Mouse (Mus musculus) heart, embryonic 11.5 days (tissue): ENCODE measurements around the gene Trem2. TPM values are rescaled to one million over a fixed set of nuclear protein-coding genes. Genes with fewer than 3 reads are reported as not detected.
"Not testable (repeated sequence)": the region's sequence is repeated elsewhere in the genome, so short reads cannot be mapped to it uniquely, and the experiment has no call there.

Experiments used
- ATAC-seq: fragments of 200-750 bp; cut with Nextera tagmentation; replicated peaks from 2 replicates; pipeline ENCODE4 v1.8.0; 2017; ENCODE audit warnings: moderate library complexity; ENCODE audit not compliant: insufficient number of reproducible peaks, low FRiP score, low TSS enrichment
- H3K27ac ChIP-seq: fragments of 300-500 bp; sonication (generic); 2 replicates; pipeline ENCODE4 v1.5.1; 2014; ENCODE audit warnings: mild to moderate bottlenecking, low read depth, low read length
- H3K27me3 ChIP-seq: fragments of 300-500 bp; sonication (generic); 2 replicates; pipeline ENCODE4 v1.6.1; 2014; ENCODE audit warnings: mild to moderate bottlenecking, low read length, mixed read lengths; ENCODE audit not compliant: control insufficient read depth, insufficient read depth
- H3K36me3 ChIP-seq: fragments of 300-500 bp; sonication (generic); 2 replicates; pipeline ENCODE4 v1.6.1; 2014; ENCODE audit warnings: mild to moderate bottlenecking, low read length, moderate library complexity, mixed read lengths; ENCODE audit not compliant: control insufficient read depth, insufficient read depth
- H3K4me1 ChIP-seq: fragments of 300-500 bp; sonication (generic); 2 replicates; pipeline ENCODE4 v1.6.1; 2014; ENCODE audit warnings: low read length; ENCODE audit not compliant: control insufficient read depth, insufficient read depth
- H3K4me2 ChIP-seq: fragments of 300-500 bp; sonication (generic); 2 replicates; pipeline ENCODE4 v1.6.1; 2014; ENCODE audit warnings: mild to moderate bottlenecking, moderate library complexity
- H3K4me3 ChIP-seq: fragments of 300-500 bp; sonication (generic); 2 replicates; pipeline ENCODE4 v1.5.1; 2014; ENCODE audit warnings: low read depth, low read length
- H3K9ac ChIP-seq: fragments of 300-500 bp; sonication (generic); 2 replicates; pipeline ENCODE4 v1.6.1; 2014; ENCODE audit warnings: mild to moderate bottlenecking, low read depth, low read length, moderate library complexity
- H3K9me3 ChIP-seq: fragments of 300-500 bp; sonication (generic); replicated peaks from 2 replicates; pipeline ENCODE4 v1.6.1; 2016; ENCODE audit warnings: low read length; ENCODE audit not compliant: control insufficient read depth
- WGBS: fragments of 180-500 bp; shearing (Covaris S2); extraction: QIAGEN DNeasy Blood & Tissue Kit; methylation state at CpG from one replicate; pipeline ENCODE4 v1.1.7; 2014; ENCODE audit not compliant: insufficient replicate concordance; 5-methylcytosine and 5-hydroxymethylcytosine counted together
- polyA plus RNA-seq: library from polyadenylated mRNA; unstranded; fragments of >200 nt; fragmentation: Nextera tagmentation; extraction: Ambion mirVana; gene quantifications from 2 replicates; pipeline ENCODE4 v1.2.1, GENCODE M21; 2014

Trem2 gene
- polyA plus RNA-seq, 1 experiment from 2014 or later = 1.1 TPM

DNA sequence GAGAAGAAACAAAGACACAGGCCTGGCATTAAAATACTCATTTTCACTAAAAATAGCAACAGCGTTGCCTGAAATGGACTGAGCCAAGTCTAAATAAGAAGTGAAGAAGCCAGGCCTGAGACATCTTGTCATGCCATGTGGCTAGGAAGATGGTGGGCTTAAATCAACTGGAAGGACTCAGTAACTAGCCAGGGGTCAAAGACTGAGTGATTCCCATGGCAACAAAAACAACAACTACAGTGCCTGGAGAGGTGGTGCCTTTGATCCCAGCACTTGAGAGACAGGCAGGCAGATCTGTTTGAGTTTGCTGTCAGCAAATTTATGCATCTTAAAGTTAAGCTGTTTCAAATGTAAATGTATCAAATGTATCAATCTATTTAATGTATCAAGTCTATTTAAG is 5.9 kb upstream of the Trem2 start:
- no peak overlapping the region for H3K27ac ChIP-seq
- 75% methylated on average over 1 of the region's 1 CpGs for whole genome bisulfite sequencing
- no peak overlapping the region for H3K9ac ChIP-seq
- no peak for ATAC-seq
- no peaks in the 10 kb centered on the region for H3K36me3 ChIP-seq
- 0 out of 2 replicates have a peak, but pooled peaks cover 2% of the 10 kb centered on the region for H3K4me1 ChIP-seq
- H3K27me3 ChIP-seq = no peaks in the 10 kb centered on the region
- no peak overlapping the region for H3K4me3 ChIP-seq
- H3K4me2 ChIP-seq = no peak overlapping the region
- no peaks in the 10 kb centered on the region for H3K9me3 ChIP-seq

DNA sequence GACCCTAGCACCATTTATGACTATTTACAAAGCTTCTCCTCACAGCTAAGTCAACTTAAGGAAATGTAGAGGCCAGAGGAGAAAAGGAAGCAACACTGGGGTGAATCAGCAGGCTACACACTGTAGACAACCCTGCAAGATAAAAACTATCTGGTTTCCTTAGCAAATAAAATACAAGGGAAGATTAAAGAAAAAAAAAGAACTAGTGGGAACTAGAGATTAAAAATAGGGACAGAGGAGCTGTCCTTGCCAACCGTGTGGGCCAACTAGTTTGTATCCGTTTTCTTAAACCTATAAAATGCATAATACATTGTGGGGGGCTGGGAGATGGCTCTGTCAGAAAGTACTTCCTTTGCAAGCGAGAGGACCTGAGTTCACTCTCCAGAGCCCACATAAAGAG is 4.3 kb upstream of the Trem2 start:
- WGBS = 66% methylated on average over 3 of the region's 3 CpGs
- H3K4me1 ChIP-seq = 0 out of 2 replicates have a peak, but pooled peaks cover 2% of the 10 kb centered on the region
- no peak for ATAC-seq

DNA sequence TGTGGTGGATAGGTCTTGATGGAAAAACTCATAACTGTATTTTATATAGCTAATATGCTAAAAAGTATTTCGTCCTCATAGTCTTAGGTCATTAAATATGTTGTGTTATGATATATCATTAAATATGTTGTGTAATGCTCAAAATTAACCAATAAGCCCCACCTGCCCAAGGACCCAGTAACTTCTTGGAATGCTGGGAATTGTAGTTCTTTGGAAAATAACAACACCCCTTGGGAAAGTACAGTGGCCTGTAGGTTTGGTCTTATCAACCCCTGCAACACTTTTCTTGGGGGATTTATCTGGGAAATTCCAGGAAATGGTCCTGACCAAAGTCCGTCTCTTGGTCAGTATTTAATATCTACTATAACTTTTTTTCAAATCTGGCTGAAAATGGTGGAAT is 3.1 kb upstream of the Trem2 start:
- Histone ChIP-seq H3K4me3 (no peak overlapping the region), H3K9ac (no peak overlapping the region), H3K27ac (no peak overlapping the region), H3K4me2 (no peak overlapping the region), H3K9me3 (no peaks in the 10 kb centered on the region), H3K27me3 (no peaks in the 10 kb centered on the region), H3K36me3 (no peaks in the 10 kb centered on the region), H3K4me1 (0 out of 2 replicates have a peak, but pooled peaks cover 2% of the 10 kb centered on the region)
- WGBS = 69% methylated on average over 2 of the region's 2 CpGs
- no peak for ATAC-seq

More for the DNA sequence above, 4.3 kb upstream of the Trem2 start:
- Histone ChIP-seq H3K4me2 (no peak overlapping the region), H3K9ac (no peak overlapping the region), H3K36me3 (no peaks in the 10 kb centered on the region), H3K9me3 (no peaks in the 10 kb centered on the region), H3K27ac (no peak overlapping the region), H3K4me3 (no peak overlapping the region), H3K27me3 (no peaks in the 10 kb centered on the region)

DNA sequence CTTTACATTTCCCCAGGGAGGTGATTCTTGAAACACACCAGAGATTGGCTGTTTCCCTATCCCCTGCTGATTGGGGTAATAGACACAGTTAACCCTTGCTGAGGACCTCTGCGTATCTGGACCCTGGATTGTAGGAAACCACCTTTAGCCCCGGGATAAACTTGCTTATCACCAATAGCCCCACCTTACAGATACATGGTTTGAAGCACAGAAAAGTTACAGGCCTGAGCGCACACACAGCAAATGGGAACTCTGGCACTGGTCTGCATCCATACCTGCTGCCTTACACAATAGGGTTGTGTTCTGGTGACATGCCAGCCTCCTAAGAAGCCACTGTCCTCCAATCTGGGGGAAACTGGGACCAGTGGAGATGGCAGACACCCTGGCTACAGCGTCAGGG is 377 bp upstream of the Trem2 start:
- H3K27me3 ChIP-seq = no peaks in the 10 kb centered on the region

DNA sequence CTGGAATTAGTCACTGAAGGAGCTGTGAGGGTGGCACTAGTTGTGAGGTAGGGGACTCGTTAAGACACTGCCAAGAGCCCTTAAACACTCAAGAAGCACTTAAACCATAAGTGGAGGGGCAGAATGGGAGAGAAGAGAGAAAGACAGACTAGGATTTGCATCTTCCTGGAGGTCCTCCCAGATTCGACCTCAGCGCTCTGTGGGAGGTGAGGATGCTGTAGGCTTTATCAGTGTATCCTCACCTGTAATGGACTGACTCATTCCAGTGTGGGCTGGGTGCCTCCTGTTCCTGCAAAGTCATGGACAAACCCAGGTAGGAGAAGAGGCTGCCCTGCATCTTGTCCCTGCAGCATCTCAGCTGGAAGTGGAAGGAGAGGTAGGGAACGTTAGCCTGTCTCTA is 633 bp downstream of the Trem2 start:
- H3K36me3 ChIP-seq = no peaks in the 10 kb centered on the region
- ATAC-seq = no peak
- H3K27me3 ChIP-seq = no peaks in the 10 kb centered on the region
- H3K4me3 ChIP-seq = no peak overlapping the region
- H3K4me1 ChIP-seq = no peaks in the 10 kb centered on the region
- H3K27ac ChIP-seq = no peak overlapping the region
- H3K4me2 ChIP-seq = no peak overlapping the region
- no peak overlapping the region for H3K9ac ChIP-seq
- 44% methylated on average over 4 of the region's 4 CpGs for WGBS
- H3K9me3 ChIP-seq = no peaks in the 10 kb centered on the region

More for the DNA sequence above, 377 bp upstream of the Trem2 start:
- H3K9me3 ChIP-seq = no peaks in the 10 kb centered on the region
- no peaks in the 10 kb centered on the region for H3K4me1 ChIP-seq
- no peaks in the 10 kb centered on the region for H3K36me3 ChIP-seq
- H3K27ac ChIP-seq = no peak overlapping the region
- ATAC-seq = no peak
- no peak overlapping the region for H3K4me3 ChIP-seq
- H3K9ac ChIP-seq = no peak overlapping the region
- H3K4me2 ChIP-seq = no peak overlapping the region
- 76% methylated on average over 4 of the region's 4 CpGs for WGBS

DNA sequence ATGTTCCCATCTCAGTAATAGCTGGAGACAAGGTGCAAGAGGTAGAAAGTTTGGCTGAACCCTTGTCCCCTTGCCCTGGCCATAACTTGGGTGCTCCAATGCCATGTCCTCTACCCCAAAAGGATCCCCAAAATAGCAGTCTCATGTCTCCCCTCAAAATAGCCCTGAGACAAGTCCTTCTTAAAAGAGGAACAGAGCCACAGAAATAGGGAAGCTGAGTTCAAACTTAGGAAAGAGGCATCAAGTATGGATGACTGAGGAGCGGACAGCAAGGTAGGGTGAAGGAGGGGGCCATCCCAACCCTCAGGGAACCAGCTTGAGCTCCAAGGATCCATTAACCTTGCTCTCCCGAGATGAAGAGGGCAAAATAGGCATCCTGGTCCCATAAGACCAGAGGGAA is 1.1 kb downstream of the Trem2 start:
- Histone ChIP-seq H3K9me3 (no peaks in the 10 kb centered on the region), H3K9ac (no peak overlapping the region), H3K4me3 (no peak overlapping the region), H3K27ac (no peak overlapping the region), H3K4me2 (no peak overlapping the region), H3K4me1 (no peaks in the 10 kb centered on the region), H3K27me3 (no peaks in the 10 kb centered on the region), H3K36me3 (no peaks in the 10 kb centered on the region)
- WGBS = 77% methylated on average over 2 of the region's 2 CpGs
- ATAC-seq = no peak

DNA sequence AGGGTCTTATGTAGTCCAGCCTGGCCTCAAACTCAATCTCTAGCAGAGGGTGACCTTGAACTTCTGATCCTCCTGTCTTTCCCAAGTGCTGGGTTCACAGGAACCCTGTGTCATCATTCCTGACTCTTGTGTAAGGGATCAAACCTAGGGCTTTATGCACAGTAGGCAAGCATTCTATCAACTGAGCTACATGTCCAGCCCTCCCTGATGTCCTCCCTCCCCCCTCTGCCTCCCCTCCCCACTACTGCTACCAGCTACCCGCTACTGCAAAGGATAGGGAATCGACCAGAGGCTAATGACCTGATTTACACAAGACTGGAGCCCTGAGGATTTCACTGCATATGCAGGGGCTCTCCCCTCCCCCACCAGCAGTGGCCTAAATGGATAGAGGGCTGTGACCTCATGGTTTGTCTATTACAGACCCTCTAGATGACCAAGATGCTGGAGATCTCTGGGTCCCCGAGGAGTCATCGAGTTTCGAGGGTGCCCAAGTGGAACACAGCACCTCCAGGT is 4.5 kb downstream of the Trem2 start:
- Histone ChIP-seq H3K4me1 (no peaks in the 10 kb centered on the region), H3K27me3 (no peaks in the 10 kb centered on the region), H3K9me3 (no peaks in the 10 kb centered on the region), H3K36me3 (no peaks in the 10 kb centered on the region), H3K4me3 (no peak overlapping the region), H3K4me2 (no peak overlapping the region), H3K9ac (no peak overlapping the region), H3K27ac (no peak overlapping the region)
- WGBS = 76% methylated on average over 5 of the region's 5 CpGs
- ATAC-seq = no peak

DNA sequence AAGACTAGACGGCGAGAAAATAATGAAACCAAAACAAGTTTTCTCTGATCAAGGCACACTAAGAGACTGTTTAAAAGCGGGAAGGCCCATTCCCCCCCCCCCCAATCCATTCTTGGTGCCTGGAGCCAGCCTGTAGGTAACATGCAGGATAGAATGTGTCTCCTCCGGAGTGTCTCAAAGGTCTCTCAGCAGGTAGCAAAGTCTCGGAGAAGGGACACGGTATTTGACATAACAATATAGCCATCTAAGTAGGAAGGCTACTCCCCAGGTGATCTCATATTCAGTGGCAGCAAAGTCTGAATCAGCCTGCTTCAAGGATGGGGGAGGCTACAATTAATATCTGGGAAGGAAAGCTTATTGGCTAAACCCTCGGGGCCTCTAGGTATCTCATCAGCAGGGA is 6.8 kb downstream of the Trem2 start:
- not testable (repeated sequence) for H3K36me3 ChIP-seq, H3K9me3 ChIP-seq, H3K4me1 ChIP-seq, H3K4me3 ChIP-seq, ATAC-seq, H3K27ac ChIP-seq, H3K27me3 ChIP-seq, H3K4me2 ChIP-seq, H3K9ac ChIP-seq
- WGBS = 78% methylated on average over 7 of the region's 7 CpGs

DNA sequence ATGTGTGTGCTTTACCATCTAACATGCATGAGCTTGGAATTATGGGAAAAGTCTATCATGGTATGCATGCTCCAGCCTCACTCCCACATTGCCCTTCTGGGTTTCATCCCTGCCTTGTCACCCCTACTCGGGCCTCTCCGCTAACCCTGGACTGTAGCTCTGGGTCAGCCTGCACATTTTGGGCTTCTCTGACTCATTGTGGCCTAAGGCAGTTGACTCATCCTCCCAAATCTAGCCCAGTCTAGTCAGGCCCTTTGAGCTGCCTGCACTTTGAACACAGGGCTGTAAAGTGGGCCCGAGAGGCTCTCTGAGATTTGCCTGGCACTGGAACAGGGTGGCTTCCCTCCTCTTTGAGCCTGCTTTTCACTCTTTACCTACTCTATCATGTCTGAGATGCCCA is 9.6 kb downstream of the Trem2 start:
- Histone ChIP-seq H3K27me3 (no peaks in the 10 kb centered on the region), H3K9ac (no peak overlapping the region), H3K9me3 (no peaks in the 10 kb centered on the region), H3K4me3 (no peak overlapping the region), H3K4me1 (peaks cover 3% of the 10 kb centered on the region; the same call in 1 of the 2 replicates), H3K27ac (no peak overlapping the region), H3K4me2 (no peak overlapping the region), H3K36me3 (no peaks in the 10 kb centered on the region)
- 82% methylated on average over 3 of the region's 3 CpGs for WGBS
- ATAC-seq = no peak
